Mouse (Mus musculus) cerebellum, adult 2 months (tissue): ENCODE data around the gene Phf13. TPM values are rescaled to one million over a fixed set of nuclear protein-coding genes. Genes with fewer than 3 reads are reported as not detected.
A peak's percentile ranks its signal among the peaks of the same experiment; 100 is the strongest.

ENCODE experiments used
- DNase-seq, 2 experiments: peaks; one replicate each; pipeline ENCODE4 v3.0.0; 2021
- H3K27ac ChIP-seq: fragments of 200-500 bp; 2 replicates; pipeline ENCODE4 v1.5.1; 2012; ENCODE audit warnings: low read length, control low read depth, inconsistent platforms; ENCODE audit not compliant: insufficient read depth
- H3K27me3 ChIP-seq: fragments of 200-500 bp; 2 replicates; pipeline ENCODE4 v1.6.1; 2012; ENCODE audit warnings: inconsistent platforms, mild to moderate bottlenecking, low read length, moderate library complexity; ENCODE audit not compliant: control insufficient read depth, insufficient read depth
- H3K4me1 ChIP-seq: fragments of 200-500 bp; 2 replicates; pipeline ENCODE4 v1.6.1; 2011; ENCODE audit warnings: low read length; ENCODE audit not compliant: control insufficient read depth, insufficient read depth
- H3K4me3 ChIP-seq: fragments of 200-500 bp; replicated peaks from 2 replicates; pipeline ENCODE3; 2011; ENCODE audit warnings: mild to moderate bottlenecking, low read depth, low read length, control low read depth; ENCODE audit not compliant: insufficient read depth
- CTCF ChIP-seq: fragments of 200-500 bp; IDR thresholded peaks from 2 replicates; pipeline ENCODE4 v1.5.1; 2011; ENCODE audit warnings: low read depth, mild to moderate bottlenecking, control low read depth, low read length, moderate library complexity, borderline replicate concordance; ENCODE audit not compliant: insufficient read depth
- POLR2A ChIP-seq: fragments of 200-500 bp; IDR thresholded peaks from 2 replicates; pipeline ENCODE4 v1.6.1; 2011; ENCODE audit warnings: low read length, control low read depth, borderline replicate concordance; ENCODE audit not compliant: insufficient read depth
- WGBS: fragments of 180-500 bp; shearing (Covaris S2); methylation state at CpG from one replicate; pipeline ENCODE4 v1.1.7; 2018; 5-methylcytosine and 5-hydroxymethylcytosine counted together
- polyA plus RNA-seq: library from polyadenylated mRNA; depleted of rRNA; stranded (reverse); fragments of >200 nt; gene quantifications from 2 replicates; pipeline ENCODE4 v1.2.3, GENCODE M21; 2012

Phf13 gene
- polyA plus RNA-seq, 1 experiment = 8.3 TPM

DNA sequence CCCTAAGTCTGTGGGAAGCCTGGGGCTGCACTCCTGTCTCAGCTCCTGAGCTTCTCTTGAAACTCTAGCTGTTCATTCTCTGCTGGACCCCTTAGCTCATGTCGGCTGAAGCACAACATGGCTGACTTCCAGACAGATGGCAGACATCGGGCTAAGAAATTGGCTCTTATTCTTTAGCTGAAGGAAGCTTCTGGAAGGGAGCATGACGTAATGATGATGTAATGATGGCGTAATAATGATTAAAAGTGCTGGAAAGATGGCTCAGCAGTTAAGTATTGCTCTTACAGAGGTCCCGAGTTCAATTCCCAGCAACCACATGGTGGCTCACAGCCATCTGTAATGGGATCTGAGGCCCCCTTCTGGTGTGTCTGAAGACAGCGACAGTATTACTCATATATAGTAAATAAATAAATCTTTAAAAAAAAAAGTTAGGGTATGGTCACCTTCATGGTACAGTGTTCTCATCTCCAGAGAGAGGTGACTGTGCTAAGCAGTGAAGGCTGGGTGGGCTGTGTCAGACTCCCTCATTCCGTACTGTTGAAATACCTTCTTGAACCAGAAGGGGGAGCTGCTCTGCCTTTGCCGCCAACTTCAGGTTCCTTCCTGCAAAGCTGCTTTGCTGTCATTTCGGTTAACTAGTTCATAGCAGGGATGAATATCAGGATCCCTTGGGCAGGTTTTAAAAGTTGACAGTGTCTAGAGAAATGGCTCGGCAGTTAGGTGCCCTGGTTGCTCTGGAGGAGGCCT lies 23.7 kb downstream of the Phf13 start:
- Histone ChIP-seq H3K4me1 (no peaks in the 10 kb centered on the region; the same call in 1 of the 2 replicates), H3K27ac (no peak overlapping the region), H3K4me3 (no peak overlapping the region), H3K27me3 (no peaks in the 10 kb centered on the region)
- no peak for DNase-seq
- TF ChIP-seq CTCF = peak; percentile 69
- no peak for TF ChIP-seq POLR2A
- 49% methylated on average over 10 of the region's 10 CpGs for WGBS

DNA sequence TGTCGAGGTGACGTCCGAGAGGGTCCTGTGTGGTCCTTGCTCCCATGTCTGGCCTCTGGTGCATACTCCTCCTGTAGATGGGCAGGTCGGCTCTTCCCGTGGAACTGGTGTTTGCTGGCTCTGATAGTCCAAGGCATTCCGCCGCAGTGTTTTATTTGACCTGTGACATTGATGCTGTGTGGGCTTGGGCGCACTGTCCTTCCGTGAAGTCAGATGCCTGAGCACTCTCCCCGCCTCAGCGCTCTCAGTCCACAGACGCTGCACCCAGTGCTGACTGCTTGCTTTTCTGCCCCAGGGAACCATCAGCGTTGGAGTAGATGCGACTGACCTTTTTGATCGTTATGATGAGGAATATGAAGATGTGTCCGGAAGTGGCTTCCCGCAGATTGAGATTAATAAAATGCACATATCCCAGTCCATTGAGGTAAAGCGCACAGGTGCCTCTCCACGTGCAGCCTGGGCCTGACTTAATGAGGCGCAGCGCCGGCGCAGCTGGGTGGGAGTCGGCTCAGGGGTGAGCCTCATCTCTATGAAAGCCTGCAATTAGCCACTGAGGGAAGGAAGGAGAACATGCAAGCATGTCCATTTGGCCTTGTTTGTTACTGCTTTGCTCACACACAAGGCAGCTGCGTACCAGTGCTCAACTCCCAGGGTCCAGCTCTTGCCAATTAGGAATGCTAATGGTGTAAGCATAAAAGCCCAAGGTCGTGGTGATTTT lies 27.7 kb downstream of the Phf13 start:
- DNase-seq = no peak
- H3K4me1 ChIP-seq = no peaks in the 10 kb centered on the region
- WGBS = 91% methylated on average over 26 of the region's 26 CpGs
- no peak overlapping the region for H3K4me3 ChIP-seq
- no peak overlapping the region for H3K27ac ChIP-seq
- TF ChIP-seq POLR2A (no peak), CTCF (no peak)
- no peaks in the 10 kb centered on the region for H3K27me3 ChIP-seq

DNA sequence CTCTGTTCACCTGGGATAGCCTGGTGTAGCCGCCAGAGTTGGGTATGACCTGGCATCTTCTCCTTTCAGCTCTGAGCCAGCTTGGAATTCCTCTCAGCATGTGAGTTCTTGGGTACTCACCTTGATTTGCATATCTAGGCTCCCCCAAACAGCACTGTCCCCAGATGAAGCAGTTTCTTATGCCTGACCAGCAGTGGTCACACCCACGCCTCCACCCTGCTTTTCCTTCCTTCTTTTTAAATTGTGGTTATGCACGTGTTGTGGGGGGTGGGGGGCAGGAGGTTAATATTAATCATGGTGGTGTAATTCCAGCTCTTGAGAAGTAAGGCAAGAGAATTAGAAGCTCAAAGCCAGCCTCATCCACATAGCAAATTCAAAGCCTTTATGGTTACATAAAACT lies 33.2 kb downstream of the Phf13 start:
- 84% methylated on average over 3 of the region's 3 CpGs for WGBS
- H3K27ac ChIP-seq = no peak overlapping the region
- no peak overlapping the region for H3K4me3 ChIP-seq
- no peaks in the 10 kb centered on the region for H3K4me1 ChIP-seq
- TF ChIP-seq POLR2A (no peak), CTCF (no peak)
- H3K27me3 ChIP-seq = no peaks in the 10 kb centered on the region
- no peak for DNase-seq

DNA sequence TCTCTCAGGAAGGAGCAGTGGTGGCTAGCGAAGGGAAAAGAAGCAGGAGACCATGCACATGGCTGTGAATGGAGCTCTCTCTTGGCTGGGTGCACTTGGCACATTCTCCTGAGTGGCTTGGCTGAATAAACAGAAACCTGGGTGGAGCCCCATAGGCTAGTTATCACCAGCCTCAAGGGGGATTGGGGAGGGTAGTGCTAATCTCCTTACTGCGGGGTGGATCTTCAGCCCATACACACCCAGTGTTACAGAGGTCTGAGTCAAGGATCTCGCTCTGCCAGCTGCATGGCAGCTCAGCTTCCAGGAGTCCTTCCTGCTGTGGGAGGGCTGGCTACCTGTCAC lies 35.6 kb downstream of the Phf13 start:
- DNase-seq = no peak
- TF ChIP-seq POLR2A = no peak
- TF ChIP-seq CTCF = no peak
- no peaks in the 10 kb centered on the region for H3K4me1 ChIP-seq
- 44% methylated on average over 3 of the region's 3 CpGs for WGBS
- no peak overlapping the region for H3K27ac ChIP-seq
- H3K4me3 ChIP-seq = no peak overlapping the region
- H3K27me3 ChIP-seq = no peaks in the 10 kb centered on the region

DNA sequence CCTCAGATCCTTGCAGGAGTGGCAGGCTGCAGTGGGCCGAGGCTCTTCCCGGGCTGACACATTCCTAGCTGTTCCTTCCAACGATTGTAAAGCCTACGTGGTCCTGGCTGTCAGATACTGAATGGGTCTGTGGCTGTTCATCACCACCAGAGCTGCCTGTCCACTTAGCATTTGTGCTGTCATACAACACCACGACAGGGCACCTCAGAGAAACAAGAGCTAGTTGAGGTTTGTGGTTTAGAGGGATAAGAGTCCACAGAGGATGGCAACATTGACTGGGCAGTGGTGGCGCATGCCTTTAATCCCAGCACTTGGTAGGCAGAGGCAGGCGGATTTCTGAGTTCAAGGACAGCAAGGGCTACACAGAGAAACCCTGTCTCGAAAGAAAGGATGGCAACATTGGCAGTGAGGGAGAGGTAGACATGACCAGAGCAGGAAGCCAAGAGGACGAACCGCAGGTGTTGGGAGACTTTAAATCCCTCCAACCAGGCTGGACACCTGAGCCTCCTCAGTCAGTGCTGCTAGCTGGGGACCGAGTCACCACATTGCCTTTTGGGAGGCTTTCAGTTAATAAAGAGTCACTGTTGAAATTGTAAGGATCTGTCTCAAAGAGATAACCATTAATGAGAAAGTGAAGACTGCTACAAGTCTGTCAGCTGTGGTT lies 36.1 kb downstream of the Phf13 start:
- no peak for DNase-seq
- no peaks in the 10 kb centered on the region for H3K27me3 ChIP-seq
- H3K27ac ChIP-seq = no peak overlapping the region
- TF ChIP-seq POLR2A = no peak
- no peak for TF ChIP-seq CTCF
- no peak overlapping the region for H3K4me3 ChIP-seq
- no peaks in the 10 kb centered on the region for H3K4me1 ChIP-seq
- WGBS = 86% methylated on average over 11 of the region's 11 CpGs

DNA sequence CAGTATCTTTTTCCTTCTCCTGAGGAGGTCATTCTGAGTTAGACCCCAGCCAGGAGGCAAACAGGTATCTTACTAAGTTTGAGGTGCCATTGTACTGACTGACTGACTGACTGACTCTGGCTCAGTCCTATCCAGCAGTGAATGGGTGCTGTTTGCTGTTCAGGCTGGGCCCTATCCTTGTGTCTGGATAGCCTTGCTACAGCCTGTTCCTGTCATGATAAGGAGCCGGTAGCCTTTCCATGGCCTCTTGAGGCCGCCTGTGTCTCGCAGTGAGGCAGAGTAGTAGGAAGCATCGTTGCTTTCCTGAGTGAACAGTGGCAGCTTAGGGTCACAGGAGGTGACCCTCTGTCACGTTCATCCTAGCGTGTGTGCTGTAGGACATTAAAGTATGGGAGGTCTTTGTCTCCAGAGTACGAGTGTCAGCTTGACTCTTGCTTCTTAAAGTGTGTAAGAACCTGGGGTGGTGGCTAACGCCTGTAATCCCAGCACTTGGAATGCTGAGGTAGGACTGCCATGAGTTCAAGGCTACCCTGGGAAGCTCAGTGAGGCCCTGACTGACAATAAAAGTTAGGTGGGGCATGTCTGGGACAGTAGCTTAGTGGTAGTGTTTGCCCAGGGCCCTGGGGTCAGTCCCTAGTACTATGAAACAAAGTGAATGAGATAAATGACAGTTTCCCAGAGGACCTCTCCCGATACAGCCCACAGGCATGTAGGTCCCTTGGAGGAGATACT lies 38.3 kb downstream of the Phf13 start:
- no peak for TF ChIP-seq CTCF
- TF ChIP-seq POLR2A = no peak
- DNase-seq = no peak
- 86% methylated on average over 9 of the region's 9 CpGs for WGBS
- Histone ChIP-seq H3K4me1 (no peaks in the 10 kb centered on the region), H3K27ac (no peak overlapping the region), H3K4me3 (no peak overlapping the region), H3K27me3 (no peaks in the 10 kb centered on the region)

DNA sequence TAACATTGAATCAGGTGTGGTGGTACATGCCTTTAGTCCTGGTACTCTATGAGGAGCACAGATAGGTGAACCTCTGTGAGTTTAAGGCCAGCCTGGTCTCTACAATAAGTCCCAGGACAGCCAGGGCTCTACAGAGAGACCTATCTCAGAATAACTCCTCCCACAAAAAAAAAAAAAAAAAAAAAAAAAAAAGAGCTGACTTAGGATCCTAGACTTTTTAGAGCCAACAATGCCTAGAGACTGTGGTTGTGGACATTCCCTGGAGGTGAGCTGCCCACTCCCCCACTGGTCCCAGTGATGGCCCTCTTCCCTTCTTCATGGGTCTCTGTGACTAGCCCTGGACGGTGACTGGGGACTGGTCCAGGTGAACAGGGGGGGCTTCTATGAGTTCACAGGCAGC lies 40.3 kb downstream of the Phf13 start:
- WGBS = 79% methylated on average over 1 of the region's 1 CpGs
- Histone ChIP-seq H3K27me3 (no peaks in the 10 kb centered on the region), H3K27ac (no peak overlapping the region), H3K4me1 (no peaks in the 10 kb centered on the region), H3K4me3 (no peak overlapping the region)
- TF ChIP-seq POLR2A (no peak), CTCF (no peak)
- no peak for DNase-seq
